Mouse (Mus musculus) megakaryocyte, embryonic 14.5 days (primary cell): ENCODE data around the gene Ubqln1.

Experiments used
- FLI1 ChIP-seq: IDR thresholded peaks from 2 replicates; pipeline ENCODE4 v1.6.1; 2012; ENCODE audit warnings: low read length, inconsistent platforms, mixed read lengths
- GATA1 ChIP-seq: IDR thresholded peaks from 3 replicates; pipeline ENCODE4 v1.6.1; 2012; ENCODE audit warnings: mixed read lengths, low read length, inconsistent platforms, borderline replicate concordance

DNA sequence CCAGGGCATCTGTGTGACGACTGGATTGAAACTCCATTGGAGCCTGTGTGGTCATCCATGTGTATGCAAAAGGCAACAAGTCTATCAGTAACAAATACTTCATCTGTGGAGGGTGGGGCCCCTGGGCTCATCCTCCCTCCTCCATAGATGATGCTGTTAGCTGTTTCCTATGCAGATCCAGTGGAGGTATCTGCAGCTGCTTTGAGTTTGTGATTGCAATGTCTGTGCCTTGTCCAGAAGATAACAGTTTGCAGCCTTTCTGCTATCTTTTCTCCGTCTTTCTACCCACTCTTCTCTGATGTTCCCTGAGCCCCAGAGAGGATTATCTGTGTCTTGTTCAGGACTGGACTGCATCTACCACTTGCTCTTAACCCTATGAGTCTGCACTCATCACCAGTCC is 13.2 kb upstream of the Ubqln1 start:
- TF ChIP-seq GATA1 (no peak), FLI1 (no peak)
